Mouse (Mus musculus): Measurements from ENCODE around the gene Wdr26. TPM values are rescaled to one million over a fixed set of nuclear protein-coding genes. Genes with fewer than 3 reads are reported as not detected.

Gene Wdr26
- total and polyA plus RNA-seq, 2 experiments, result 20.9 to 61.4 TPM

DNA sequence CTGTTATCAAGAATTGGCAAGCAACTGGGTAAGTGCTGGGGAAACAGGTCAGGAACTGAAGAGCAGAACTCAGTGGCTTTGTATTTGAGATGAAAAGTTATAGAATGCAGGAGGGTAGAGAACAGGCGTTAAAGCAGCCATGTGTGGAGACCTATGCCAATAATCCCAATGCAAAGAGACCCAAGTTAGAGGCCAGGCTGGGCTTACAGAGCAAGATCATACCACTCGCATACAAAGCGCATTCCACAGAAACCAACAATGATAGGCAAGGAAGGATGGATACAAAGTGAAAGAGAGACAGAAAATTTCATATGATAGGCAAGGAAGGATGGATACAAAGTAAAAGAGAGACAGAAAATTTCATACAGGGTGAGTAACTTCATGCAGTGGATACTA lies 61.4 kb downstream of the Wdr26 start:
- TF ChIP-seq POLR2A (IDR thresholded peaks at IDR 0.05; ENCODE audit: extremely low read depth, insufficient read depth, low read length) (no peak), CTCF (IDR thresholded peaks at IDR 0.05; ENCODE audit: low read depth, low read length) (no peak)
- H3K4me1 ChIP-seq (ENCODE audit: control insufficient read depth, insufficient read depth, low read length), result peaks cover 2% of the 10 kb centered on the region; the same call in 1 of the 2 replicates
- WGBS, result 74% methylated on average over 3 of the region's 3 CpGs

DNA sequence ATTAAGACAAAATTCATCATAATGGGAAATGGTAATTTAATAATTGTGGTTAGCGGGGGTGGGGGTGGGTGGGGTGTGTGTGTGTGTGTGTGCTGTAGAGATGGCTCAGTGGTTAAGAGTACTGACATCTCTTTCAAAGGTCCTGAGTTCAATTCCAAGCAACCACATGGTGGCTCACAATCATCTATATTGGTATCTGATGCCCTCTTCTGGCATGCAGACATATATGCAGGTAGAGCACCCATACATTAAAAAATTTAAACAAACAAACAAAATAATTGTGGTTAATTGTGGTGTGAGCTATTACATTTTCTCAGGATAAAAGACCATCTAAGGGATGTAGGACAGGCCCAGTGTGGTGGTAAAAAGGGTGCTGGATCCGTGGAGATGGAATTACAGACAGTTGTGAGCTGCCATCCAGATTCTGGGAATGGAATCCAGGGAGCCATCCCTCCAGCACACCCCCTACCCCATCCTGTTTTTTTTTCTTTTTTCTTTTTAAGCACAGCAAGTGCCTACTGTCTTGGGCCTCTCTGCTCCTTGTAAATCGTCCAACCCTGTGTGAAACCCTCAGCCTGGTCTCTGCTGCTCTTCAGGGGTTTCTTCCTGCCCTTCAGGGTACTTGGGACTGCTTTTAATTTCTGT lies 62.3 kb downstream of the Wdr26 start:
- H3K27ac ChIP-seq (replicated peaks; ENCODE audit: insufficient read depth, low read depth, low read length), result no peak overlapping the region
- H3K27me3 ChIP-seq (ENCODE audit: control insufficient read depth, insufficient read depth, low read length), result no peaks in the 10 kb centered on the region
- peaks cover 4% of the 10 kb centered on the region; the same call in 1 of the 2 replicates for H3K4me1 ChIP-seq (ENCODE audit: control insufficient read depth, insufficient read depth, low read length)
- DNase-seq (ENCODE audit: extremely low read depth, low read depth, low spot score), result no peak
- peaks cover 10% of the 10 kb centered on the region; the same call in 1 of the 2 replicates for H3K79me2 ChIP-seq (ENCODE audit: control insufficient read depth, insufficient read depth, low read length)
- no peak overlapping the region for H3K4me3 ChIP-seq (ENCODE audit: insufficient read depth, low read depth, low read length)
- 84% methylated on average over 3 of the region's 3 CpGs for WGBS
- H3K9ac ChIP-seq (ENCODE audit: low read depth, low read length), result no peak overlapping the region
- no peaks in the 10 kb centered on the region for H3K36me3 ChIP-seq (ENCODE audit: control insufficient read depth, insufficient read depth, low read length)
- TF ChIP-seq POLR2A (IDR thresholded peaks at IDR 0.05; ENCODE audit: extremely low read depth, insufficient read depth, low read length), result no peak
- TF ChIP-seq CTCF (IDR thresholded peaks at IDR 0.05; ENCODE audit: low read depth, low read length), result no peak

More for the DNA sequence above, 61.4 kb downstream of the Wdr26 start:
- Histone ChIP-seq H3K27ac (replicated peaks; ENCODE audit: insufficient read depth, low read depth, low read length) (no peak overlapping the region), H3K79me2 (ENCODE audit: control insufficient read depth, insufficient read depth, low read length) (peaks cover 10% of the 10 kb centered on the region; the same call in 1 of the 2 replicates), H3K27me3 (ENCODE audit: control insufficient read depth, insufficient read depth, low read length) (no peaks in the 10 kb centered on the region), H3K4me3 (ENCODE audit: insufficient read depth, low read depth, low read length) (no peak overlapping the region), H3K9ac (ENCODE audit: low read depth, low read length) (no peak overlapping the region), H3K36me3 (ENCODE audit: control insufficient read depth, insufficient read depth, low read length) (no peaks in the 10 kb centered on the region)
- no peak for DNase-seq (ENCODE audit: extremely low read depth, low read depth, low spot score)

DNA sequence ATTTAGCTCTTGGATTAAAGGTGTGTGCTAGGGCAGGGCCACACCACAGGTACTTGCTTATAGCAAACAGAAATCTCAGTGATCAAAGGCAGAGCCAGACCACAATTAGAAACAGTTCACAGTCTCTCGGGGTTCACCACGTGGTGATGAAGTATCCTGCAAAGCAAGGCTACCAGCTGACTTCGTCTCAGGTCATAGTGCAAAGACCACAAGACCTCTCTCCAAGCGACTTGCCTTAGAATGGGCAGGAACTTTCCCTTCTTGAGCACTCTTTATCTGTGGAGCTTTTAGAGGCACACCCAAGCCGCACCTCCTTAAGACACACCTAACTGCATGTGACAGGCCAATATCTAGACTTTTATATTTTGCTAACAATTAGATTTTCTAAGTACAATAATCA lies 63.3 kb downstream of the Wdr26 start:
- TF ChIP-seq CTCF (IDR thresholded peaks at IDR 0.05; ENCODE audit: low read depth, low read length), result no peak
- no peak for TF ChIP-seq POLR2A (IDR thresholded peaks at IDR 0.05; ENCODE audit: extremely low read depth, insufficient read depth, low read length)
- H3K9ac ChIP-seq (ENCODE audit: low read depth, low read length), result no peak overlapping the region
- 74% methylated on average over 5 of the region's 5 CpGs for WGBS
- H3K36me3 ChIP-seq (ENCODE audit: control insufficient read depth, insufficient read depth, low read length), result no peaks in the 10 kb centered on the region
- no peak overlapping the region for H3K4me3 ChIP-seq (ENCODE audit: insufficient read depth, low read depth, low read length)
- H3K79me2 ChIP-seq (ENCODE audit: control insufficient read depth, insufficient read depth, low read length), result peaks cover 10% of the 10 kb centered on the region; the same call in 1 of the 2 replicates
- peaks cover 4% of the 10 kb centered on the region; the same call in 1 of the 2 replicates for H3K4me1 ChIP-seq (ENCODE audit: control insufficient read depth, insufficient read depth, low read length)
- H3K27ac ChIP-seq (replicated peaks; ENCODE audit: insufficient read depth, low read depth, low read length), result no peak overlapping the region
- DNase-seq (ENCODE audit: extremely low read depth, low read depth, low spot score), result no peak
- H3K27me3 ChIP-seq (ENCODE audit: control insufficient read depth, insufficient read depth, low read length), result no peaks in the 10 kb centered on the region

DNA sequence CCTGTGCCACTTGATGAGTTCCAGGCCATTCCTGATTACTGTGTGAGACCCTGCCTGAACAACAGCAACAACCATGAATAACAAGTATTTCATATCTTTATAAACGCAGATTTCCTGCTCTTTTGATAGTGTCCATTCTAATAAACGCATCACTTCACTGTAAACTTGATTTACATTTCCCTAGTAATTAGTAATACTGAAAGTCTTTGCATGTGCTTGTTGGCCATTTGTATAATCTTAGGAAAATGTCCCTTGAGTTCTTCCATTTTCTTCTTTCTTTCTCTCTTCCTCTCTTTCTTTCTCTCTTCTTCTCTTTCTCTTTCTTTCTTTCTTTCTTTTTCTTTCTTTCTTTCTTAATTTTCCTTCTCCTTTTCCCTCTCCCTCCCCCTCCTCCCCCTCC lies 65.6 kb downstream of the Wdr26 start:
- Histone ChIP-seq H3K4me1 (ENCODE audit: control insufficient read depth, insufficient read depth, low read length) (peaks cover 6% of the 10 kb centered on the region; the same call in 1 of the 2 replicates), H3K36me3 (ENCODE audit: control insufficient read depth, insufficient read depth, low read length) (no peaks in the 10 kb centered on the region), H3K27me3 (ENCODE audit: control insufficient read depth, insufficient read depth, low read length) (no peaks in the 10 kb centered on the region), H3K9ac (ENCODE audit: low read depth, low read length) (no peak overlapping the region), H3K79me2 (ENCODE audit: control insufficient read depth, insufficient read depth, low read length) (peaks cover 7% of the 10 kb centered on the region; the same call in 1 of the 2 replicates), H3K4me3 (ENCODE audit: insufficient read depth, low read depth, low read length) (no peak overlapping the region), H3K27ac (replicated peaks; ENCODE audit: insufficient read depth, low read depth, low read length) (no peak overlapping the region)
- WGBS, result 87% methylated on average over 2 of the region's 2 CpGs
- no peak for DNase-seq (ENCODE audit: extremely low read depth, low read depth, low spot score)
- no peak for TF ChIP-seq POLR2A (IDR thresholded peaks at IDR 0.05; ENCODE audit: extremely low read depth, insufficient read depth, low read length)
- TF ChIP-seq CTCF (IDR thresholded peaks at IDR 0.05; ENCODE audit: low read depth, low read length), result no peak

DNA sequence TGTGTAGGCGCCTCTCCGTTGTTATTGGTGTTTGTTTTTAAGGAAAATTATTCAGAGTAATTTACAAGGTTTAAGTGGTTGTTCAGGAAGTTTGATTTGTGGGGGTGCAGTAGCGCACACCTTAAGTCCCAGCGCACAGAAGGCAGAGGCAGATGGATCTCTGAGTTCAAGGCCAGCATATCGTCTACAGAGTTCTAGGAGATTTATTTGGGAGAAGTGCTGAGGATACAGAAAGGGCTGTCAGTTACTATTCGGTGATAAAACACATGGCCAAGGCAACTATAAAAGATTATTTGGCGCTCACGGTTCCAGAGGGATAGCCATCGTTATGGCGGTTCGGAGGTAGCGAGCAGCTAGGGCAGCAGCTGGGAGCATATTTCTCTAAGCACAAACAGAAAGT lies 66.8 kb downstream of the Wdr26 start:
- peak; percentile 40 for DNase-seq (ENCODE audit: extremely low read depth, low read depth, low spot score)
- H3K36me3 ChIP-seq (ENCODE audit: control insufficient read depth, insufficient read depth, low read length), result peaks cover 2% of the 10 kb centered on the region; the same call in 1 of the 2 replicates
- no peaks in the 10 kb centered on the region for H3K27me3 ChIP-seq (ENCODE audit: control insufficient read depth, insufficient read depth, low read length)
- no peak for TF ChIP-seq POLR2A (IDR thresholded peaks at IDR 0.05; ENCODE audit: extremely low read depth, insufficient read depth, low read length)
- TF ChIP-seq CTCF (IDR thresholded peaks at IDR 0.05; ENCODE audit: low read depth, low read length), result no peak
- peaks cover 3% of the 10 kb centered on the region; the same call in 1 of the 2 replicates for H3K79me2 ChIP-seq (ENCODE audit: control insufficient read depth, insufficient read depth, low read length)
- peak overlapping the region; percentile 58 for H3K9ac ChIP-seq (ENCODE audit: low read depth, low read length)
- 8% methylated on average over 12 of the region's 12 CpGs for WGBS
- H3K4me1 ChIP-seq (ENCODE audit: control insufficient read depth, insufficient read depth, low read length), result peaks cover 6% of the 10 kb centered on the region; the same call in 1 of the 2 replicates
- H3K4me3 ChIP-seq (ENCODE audit: insufficient read depth, low read depth, low read length), result peak overlapping the region; percentile 37
- no peak overlapping the region for H3K27ac ChIP-seq (replicated peaks; ENCODE audit: insufficient read depth, low read depth, low read length)

Data from liver, adult 2 months (tissue).